Mouse (Mus musculus) stomach, embryonic 14.5 days (tissue): Measurements from ENCODE around the gene Vmn1r113. TPM values are rescaled to one million over a fixed set of nuclear protein-coding genes. Genes with fewer than 3 reads are reported as not detected.
"Not testable (repeated sequence)": the region's sequence is repeated elsewhere in the genome, so short reads cannot be mapped to it uniquely, and the experiment has no call there.

ENCODE experiments used
- ATAC-seq: fragments of 200-750 bp; cut with Nextera tagmentation; 2 replicates; pipeline ENCODE4 v1.8.0; 2017; ENCODE audit warnings: low read depth, moderate TSS enrichment; ENCODE audit not compliant: insufficient number of reproducible peaks, insufficient read depth, low FRiP score
- H3K27ac ChIP-seq: fragments of 300-500 bp; sonication (generic); 2 replicates; pipeline ENCODE4 v1.5.1; 2014; ENCODE audit warnings: mild to moderate bottlenecking, low read length, moderate library complexity, mixed read lengths
- H3K27me3 ChIP-seq: fragments of 300-500 bp; sonication (generic); 2 replicates; pipeline ENCODE4 v1.6.1; 2014; ENCODE audit warnings: low read length, control low read depth, mixed read lengths; ENCODE audit not compliant: control insufficient read depth, insufficient read depth
- H3K36me3 ChIP-seq: fragments of 300-500 bp; sonication (generic); 2 replicates; pipeline ENCODE4 v1.6.1; 2014; ENCODE audit warnings: mild to moderate bottlenecking, control low read depth, low read length, moderate library complexity, mixed read lengths; ENCODE audit not compliant: control insufficient read depth, insufficient read depth
- H3K4me1 ChIP-seq: fragments of 300-500 bp; sonication (generic); 2 replicates; pipeline ENCODE4 v1.6.1; 2014; ENCODE audit warnings: low read length, control low read depth, mixed read lengths; ENCODE audit not compliant: control insufficient read depth, insufficient read depth
- H3K4me2 ChIP-seq: fragments of 300-500 bp; sonication (generic); replicated peaks from 2 replicates; pipeline ENCODE4 v1.6.1; 2014; ENCODE audit warnings: low read depth, low read length, control low read depth
- H3K4me3 ChIP-seq: fragments of 300-500 bp; sonication (generic); 2 replicates; pipeline ENCODE4 v1.5.1; 2014; ENCODE audit warnings: low read depth, low read length, control low read depth
- H3K9ac ChIP-seq: fragments of 300-500 bp; sonication (generic); replicated peaks from 2 replicates; pipeline ENCODE4 v1.6.1; 2014; ENCODE audit warnings: low read depth, mild to moderate bottlenecking, control low read depth, low read length, moderate library complexity, mixed read lengths
- H3K9me3 ChIP-seq: fragments of 300-500 bp; sonication (generic); 2 replicates; pipeline ENCODE4 v1.6.1; 2016; ENCODE audit warnings: low read depth, low read length, control low read depth; ENCODE audit not compliant: control insufficient read depth
- WGBS: fragments of 180-500 bp; shearing (Covaris S2); extraction: QIAGEN DNeasy Blood & Tissue Kit; methylation state at CpG from one replicate; pipeline ENCODE4 v1.1.7; 2014; 5-methylcytosine and 5-hydroxymethylcytosine counted together
- polyA plus RNA-seq: library from polyadenylated mRNA; unstranded; fragments of >200 nt; fragmentation: Nextera tagmentation; extraction: Ambion mirVana; gene quantifications from 2 replicates; pipeline ENCODE4 v1.2.1, GENCODE M21; 2014

Gene Vmn1r113
- polyA plus RNA-seq = not detected in 2 replicates

DNA sequence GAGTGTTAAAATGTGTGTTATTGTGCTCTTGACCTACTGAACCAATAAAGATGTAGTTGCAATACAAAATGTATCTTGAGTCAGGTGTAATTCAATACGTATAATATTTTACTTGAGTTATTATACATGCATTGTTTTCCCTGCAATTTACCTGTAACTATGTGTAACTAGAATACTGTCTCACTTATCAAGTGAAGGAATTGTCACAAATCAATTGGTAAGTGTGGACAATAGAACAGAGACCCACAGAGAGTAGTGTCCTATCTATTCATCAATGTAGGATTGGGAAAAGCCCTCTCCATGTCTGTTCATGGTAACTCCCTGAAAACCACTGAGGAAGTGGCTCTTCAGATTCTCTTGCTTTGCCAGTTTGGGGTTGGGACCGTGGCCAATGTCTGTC, at the start of gene Vmn1r113:
TSS of gene Vmn1r113 (plus strand) at position 301 of the 400 bp plus-strand sequence.
- H3K4me2 ChIP-seq, H3K36me3 ChIP-seq, H3K27ac ChIP-seq, ATAC-seq, H3K27me3 ChIP-seq, H3K9ac ChIP-seq, H3K9me3 ChIP-seq, H3K4me3 ChIP-seq, H3K4me1 ChIP-seq: not testable (repeated sequence)
- WGBS = 62% methylated on average over 2 of the region's 2 CpGs

DNA sequence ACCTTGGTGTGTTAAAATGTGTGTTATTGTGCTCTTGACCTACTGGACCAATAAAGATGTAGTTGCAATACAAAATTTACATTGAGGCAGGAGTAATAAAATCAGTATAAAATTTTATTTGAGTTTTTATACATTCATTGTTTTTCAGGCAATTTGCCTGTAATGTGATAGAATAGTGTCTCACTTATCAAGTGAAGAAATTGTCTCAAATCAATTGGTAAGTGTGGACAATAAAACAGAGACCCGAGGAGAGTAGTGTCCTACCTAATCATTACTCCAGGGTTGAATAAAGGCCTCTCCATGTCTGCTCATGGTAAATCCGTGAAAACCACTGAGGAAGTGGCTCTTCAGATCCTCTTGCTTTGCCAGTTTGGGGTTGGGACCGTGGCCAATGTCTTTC, 16.2 kb upstream of the Vmn1r113 start, which contains the start of gene Vmn1r112:
TSS of gene Vmn1r112 (plus strand) at position 301 of the 400 bp plus-strand sequence.
- not testable (repeated sequence) for H3K4me1 ChIP-seq, H3K4me2 ChIP-seq, H3K27me3 ChIP-seq, H3K9me3 ChIP-seq, ATAC-seq, H3K36me3 ChIP-seq, H3K4me3 ChIP-seq, H3K9ac ChIP-seq, H3K27ac ChIP-seq
- WGBS = no CpG with 5 or more reads among the region's 3 CpGs

DNA sequence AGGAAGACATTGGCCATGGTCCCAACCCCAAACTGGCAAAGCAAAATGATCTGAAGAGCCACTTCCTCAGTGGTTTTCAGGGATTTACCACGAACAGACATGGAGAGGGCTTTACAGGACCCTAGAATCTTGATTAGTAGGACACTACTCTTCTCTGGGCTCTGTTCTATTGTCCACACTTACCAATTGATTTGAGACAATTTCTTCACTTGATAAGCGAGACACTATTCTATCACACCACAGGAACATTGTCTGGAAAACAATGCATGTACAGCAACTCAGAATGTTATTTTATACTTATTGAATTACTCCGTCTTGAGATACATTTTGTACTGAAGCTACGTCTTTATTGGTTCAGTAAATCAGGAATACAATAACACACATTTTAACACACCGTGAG, 25.0 kb downstream of the Vmn1r113 start, which contains the start of gene Vmn1r114:
TSS of gene Vmn1r114 (minus strand) at position 101 of the 400 bp plus-strand sequence.
- H3K9ac ChIP-seq, H3K27me3 ChIP-seq, H3K4me3 ChIP-seq, H3K4me2 ChIP-seq, H3K4me1 ChIP-seq, H3K27ac ChIP-seq, ATAC-seq, H3K36me3 ChIP-seq, H3K9me3 ChIP-seq: not testable (repeated sequence)
- WGBS = no CpG with 5 or more reads among the region's 5 CpGs

Other genes with a start within 250 kb of the Vmn1r113 start
- not detected in 2 replicates for gene Gm5726, start 241.5 kb upstream of the Vmn1r113 start, polyA plus RNA-seq
- not detected in 2 replicates for gene Gm4141, start 211.0 kb upstream of the Vmn1r113 start, polyA plus RNA-seq
- gene Gm4513, start 188.3 kb upstream of the Vmn1r113 start, polyA plus RNA-seq = not detected in 2 replicates
- gene Vmn1r107, start 118.4 kb upstream of the Vmn1r113 start, polyA plus RNA-seq = not detected in 2 replicates
- gene Vmn1r111, start 84.1 kb upstream of the Vmn1r113 start, polyA plus RNA-seq = not detected in 2 replicates
- gene Gm10668, start 56.7 kb upstream of the Vmn1r113 start, polyA plus RNA-seq = not detected in 2 replicates
- not detected in 2 replicates for gene Vmn1r112, start 16.1 kb upstream of the Vmn1r113 start, polyA plus RNA-seq
- not detected in 2 replicates for gene Vmn1r114, start 24.9 kb downstream of the Vmn1r113 start, polyA plus RNA-seq
- not detected in 2 replicates for gene Vmn1r115, start 57.7 kb downstream of the Vmn1r113 start, polyA plus RNA-seq
- not detected in 2 replicates for gene Vmn1r116, start 85.0 kb downstream of the Vmn1r113 start, polyA plus RNA-seq
- not detected in 2 replicates for gene Vmn1r117, start 96.8 kb downstream of the Vmn1r113 start, polyA plus RNA-seq
- gene Vmn1r118, start 125.1 kb downstream of the Vmn1r113 start, polyA plus RNA-seq = not detected in 2 replicates
- gene Vmn1r119, start 225.2 kb downstream of the Vmn1r113 start, polyA plus RNA-seq = not detected in 2 replicates